Mouse (Mus musculus): ENCODE results near the gene Mb. TPM values are rescaled to one million over a fixed set of nuclear protein-coding genes. Genes with fewer than 3 reads are reported as not detected.
"Not testable (repeated sequence)": the region's sequence is repeated elsewhere in the genome, so short reads cannot be mapped to it uniquely, and the experiment has no call there.

Gene Mb
- polyA plus RNA-seq, 1 experiment from 2014 or later, result 0.66 TPM

DNA sequence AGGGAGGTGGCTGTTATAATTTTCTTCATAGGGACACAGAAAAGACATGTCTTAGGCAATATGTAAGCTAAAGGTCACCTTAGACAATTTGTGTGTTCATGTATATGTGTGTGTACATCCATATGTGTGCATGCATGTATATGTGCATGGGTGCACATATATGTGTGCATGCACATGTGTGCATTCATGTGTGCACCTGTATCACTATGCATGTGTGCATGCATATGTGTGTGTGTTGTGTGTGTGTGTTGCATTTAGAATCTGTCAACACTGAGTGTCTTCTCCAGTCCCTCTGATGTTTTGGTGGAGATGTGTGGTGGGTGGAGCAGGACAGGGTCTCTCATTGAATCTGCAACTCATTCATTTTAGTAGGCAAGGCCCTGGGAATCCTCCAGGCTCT lies 12.3 kb upstream of the Mb start:
- Histone ChIP-seq H3K4me3 (no peak overlapping the region), H3K36me3 (replicated peaks) (no peaks in the 10 kb centered on the region), H3K4me2 (no peak overlapping the region), H3K4me1 (no peaks in the 10 kb centered on the region), H3K9me3 (no peaks in the 10 kb centered on the region), H3K9ac (no peak overlapping the region), H3K27ac (no peak overlapping the region), H3K27me3 (replicated peaks) (no peaks in the 10 kb centered on the region)
- no peak for ATAC-seq (replicated peaks)

DNA sequence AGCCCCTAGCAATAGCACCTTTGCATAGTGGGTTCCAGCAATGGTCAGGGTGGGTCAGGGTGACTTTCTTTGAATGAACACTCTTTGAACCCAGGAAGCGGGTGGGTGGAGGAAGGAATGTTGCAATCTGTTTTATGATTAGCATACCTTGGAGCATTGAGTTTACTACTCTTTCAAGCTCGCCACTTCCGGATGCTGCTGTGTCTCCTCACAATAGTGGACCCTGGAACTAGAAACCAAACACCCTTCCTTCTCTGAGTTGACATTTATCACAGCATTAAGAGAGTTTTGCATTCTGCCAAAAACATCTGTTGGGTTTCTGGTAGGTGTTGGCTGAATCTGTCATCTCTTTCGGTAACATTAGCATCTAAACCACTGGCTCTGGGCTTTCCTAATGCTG lies 8.9 kb upstream of the Mb start:
- not testable (repeated sequence) for H3K4me3 ChIP-seq; ATAC-seq (replicated peaks); H3K9ac ChIP-seq; H3K4me2 ChIP-seq; H3K36me3 ChIP-seq (replicated peaks); H3K27me3 ChIP-seq (replicated peaks); H3K9me3 ChIP-seq; H3K27ac ChIP-seq
- peaks cover 16% of the 10 kb centered on the region for H3K4me1 ChIP-seq
- 91% methylated on average over 4 of the region's 4 CpGs for WGBS

DNA sequence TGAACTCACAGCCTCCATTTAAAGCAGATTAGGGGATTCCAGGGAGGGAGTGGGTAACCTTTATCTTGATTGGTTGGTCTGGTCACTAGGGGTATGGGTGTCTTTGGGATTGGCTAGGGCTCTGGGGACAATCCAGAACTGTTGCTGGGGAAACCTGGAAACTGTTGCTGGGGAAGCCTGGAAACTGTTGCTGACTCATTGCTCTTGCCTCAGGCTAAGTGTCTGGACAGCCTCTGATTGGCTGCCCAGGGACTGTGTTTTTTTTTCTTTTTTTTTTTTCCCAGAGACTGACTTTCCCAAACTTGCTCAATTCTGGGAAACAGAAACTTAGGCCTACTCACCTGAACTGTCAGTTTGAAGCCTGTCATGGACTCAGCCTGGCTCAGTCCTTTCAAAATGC lies 8.1 kb upstream of the Mb start:
- Histone ChIP-seq H3K27ac (no peak overlapping the region), H3K4me3 (no peak overlapping the region), H3K36me3 (replicated peaks) (no peaks in the 10 kb centered on the region), H3K27me3 (replicated peaks) (no peaks in the 10 kb centered on the region), H3K9me3 (no peaks in the 10 kb centered on the region), H3K9ac (no peak overlapping the region), H3K4me2 (no peak overlapping the region), H3K4me1 (peaks cover 16% of the 10 kb centered on the region)
- ATAC-seq (replicated peaks), result no peak

DNA sequence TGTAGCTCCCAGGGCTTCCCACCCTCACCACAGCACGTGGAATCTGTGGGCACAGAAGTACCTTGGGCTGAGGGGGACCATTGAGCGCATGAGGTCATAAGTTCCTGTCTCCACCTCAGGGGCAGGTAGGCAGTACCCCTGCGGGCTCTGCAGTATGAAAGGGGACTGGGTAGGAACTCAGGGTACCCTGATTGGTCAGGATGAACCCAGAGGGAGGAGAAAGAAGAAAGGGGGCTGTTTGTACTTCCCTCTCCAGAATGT lies 6.3 kb upstream of the Mb start:
- no peak overlapping the region for H3K4me2 ChIP-seq
- H3K27me3 ChIP-seq (replicated peaks), result no peaks in the 10 kb centered on the region
- H3K4me3 ChIP-seq, result no peak overlapping the region
- no peak overlapping the region for H3K27ac ChIP-seq
- no peaks in the 10 kb centered on the region for H3K36me3 ChIP-seq (replicated peaks)
- WGBS, result 71% methylated on average over 3 of the region's 3 CpGs
- H3K9me3 ChIP-seq, result no peaks in the 10 kb centered on the region
- H3K9ac ChIP-seq, result no peak overlapping the region
- peaks cover 16% of the 10 kb centered on the region for H3K4me1 ChIP-seq
- ATAC-seq (replicated peaks), result no peak

DNA sequence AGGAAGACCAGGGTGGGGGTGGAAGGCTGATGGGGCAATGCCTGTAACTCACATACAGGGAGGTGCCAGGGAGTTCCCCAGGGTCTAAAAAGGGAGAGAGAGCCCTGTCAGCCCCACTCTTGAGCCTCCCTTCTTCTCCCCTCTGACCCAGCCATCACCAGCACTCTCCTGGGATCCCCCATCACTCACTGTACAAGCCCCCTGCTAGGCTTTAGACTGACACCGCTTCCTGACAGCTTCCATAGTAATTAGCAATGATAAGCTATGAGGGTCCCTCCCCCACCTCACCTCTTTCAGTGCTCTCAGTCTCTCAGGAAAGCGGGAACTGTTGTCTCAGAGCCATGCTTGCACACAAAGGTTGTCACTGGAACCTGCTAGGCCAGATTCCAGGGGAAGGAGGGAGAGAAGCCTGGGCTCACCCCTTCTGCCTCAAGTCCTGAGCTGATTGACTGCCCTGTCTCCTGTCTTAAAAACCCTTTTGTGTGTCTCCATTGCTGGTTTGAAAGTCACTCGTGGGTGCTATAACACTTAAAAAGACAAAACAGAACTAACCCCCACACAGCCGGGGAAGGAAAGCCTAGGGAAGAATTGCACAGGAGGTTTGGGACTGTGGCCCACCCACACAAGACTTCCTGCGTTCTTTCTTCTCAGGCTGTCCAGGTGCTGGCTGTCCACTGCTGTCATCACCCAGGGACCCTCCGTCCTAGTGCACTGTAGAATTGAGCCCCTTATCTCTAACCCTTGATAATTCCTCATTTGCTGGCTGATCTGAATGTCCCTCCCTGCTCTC lies 5.7 kb upstream of the Mb start:
- Histone ChIP-seq H3K4me3 (no peak overlapping the region), H3K4me1 (peaks cover 16% of the 10 kb centered on the region), H3K9me3 (no peaks in the 10 kb centered on the region), H3K36me3 (replicated peaks) (no peaks in the 10 kb centered on the region), H3K9ac (no peak overlapping the region), H3K27ac (no peak overlapping the region), H3K4me2 (no peak overlapping the region), H3K27me3 (replicated peaks) (no peaks in the 10 kb centered on the region)
- 33% methylated on average over 6 of the region's 6 CpGs for WGBS
- 0 out of 2 replicates have a peak, but pooled peaks have one; percentile 17 for ATAC-seq (replicated peaks)

DNA sequence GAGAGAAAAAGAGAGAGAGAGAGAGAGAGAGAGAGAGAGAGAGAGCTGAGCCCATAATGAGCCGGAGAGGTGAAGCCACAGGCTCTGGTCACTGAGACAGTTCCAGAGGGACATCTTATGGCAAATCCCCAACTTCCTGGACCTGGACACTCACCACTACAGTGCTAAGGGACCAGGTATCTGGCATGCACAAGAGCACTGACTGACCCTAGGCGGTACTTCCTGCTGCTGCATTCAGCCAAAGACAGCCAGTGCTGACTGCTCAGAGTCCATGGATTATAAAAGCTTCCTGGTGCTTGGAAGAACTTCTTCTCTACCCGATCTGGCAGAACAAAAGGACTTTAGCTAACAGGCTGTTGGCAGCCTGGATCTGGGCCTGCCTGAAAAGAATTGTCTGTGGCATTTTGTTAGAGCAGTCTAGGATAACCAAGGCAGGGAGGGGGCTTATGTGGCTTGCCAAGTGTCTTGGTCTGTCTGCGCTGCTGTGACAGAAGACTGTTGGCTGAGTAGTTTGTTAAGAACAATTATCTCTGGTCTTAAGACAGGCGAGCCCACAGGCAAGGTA lies 4.2 kb upstream of the Mb start:
- Histone ChIP-seq H3K36me3 (replicated peaks) (no peaks in the 10 kb centered on the region), H3K4me3 (no peak overlapping the region), H3K27ac (no peak overlapping the region), H3K4me1 (peaks cover 16% of the 10 kb centered on the region), H3K27me3 (replicated peaks) (no peaks in the 10 kb centered on the region), H3K9me3 (no peaks in the 10 kb centered on the region), H3K9ac (no peak overlapping the region), H3K4me2 (no peak overlapping the region)
- WGBS, result 45% methylated on average over 5 of the region's 5 CpGs
- ATAC-seq (replicated peaks), result no peak

DNA sequence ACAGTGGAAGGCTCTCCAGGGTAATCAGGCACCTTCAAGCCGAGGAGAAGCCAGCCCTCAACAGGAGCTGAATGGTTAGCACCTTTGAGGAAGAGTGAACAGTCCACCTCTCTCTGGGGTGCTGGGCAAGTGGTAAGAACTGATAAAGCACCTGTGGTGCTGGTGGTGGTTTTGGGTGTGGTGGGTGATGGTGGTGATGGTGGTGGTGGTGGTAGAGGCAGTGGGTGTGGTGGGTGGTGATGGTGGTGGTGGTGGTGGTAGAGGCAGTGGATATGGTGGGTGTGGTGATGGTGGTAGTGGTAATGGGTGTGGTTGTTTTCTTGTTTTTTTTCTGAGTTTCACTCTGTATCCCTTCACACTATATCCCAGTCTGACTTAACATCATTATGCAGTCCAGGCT lies 2.6 kb upstream of the Mb start:
- no peak overlapping the region for H3K4me3 ChIP-seq
- ATAC-seq (replicated peaks), result no peak
- no peak overlapping the region for H3K4me2 ChIP-seq
- no peaks in the 10 kb centered on the region for H3K27me3 ChIP-seq (replicated peaks)
- H3K9me3 ChIP-seq, result no peaks in the 10 kb centered on the region
- no peak overlapping the region for H3K27ac ChIP-seq
- peaks cover 16% of the 10 kb centered on the region for H3K4me1 ChIP-seq
- H3K36me3 ChIP-seq (replicated peaks), result no peaks in the 10 kb centered on the region
- H3K9ac ChIP-seq, result no peak overlapping the region
- 95% methylated on average over 1 of the region's 1 CpGs for WGBS

DNA sequence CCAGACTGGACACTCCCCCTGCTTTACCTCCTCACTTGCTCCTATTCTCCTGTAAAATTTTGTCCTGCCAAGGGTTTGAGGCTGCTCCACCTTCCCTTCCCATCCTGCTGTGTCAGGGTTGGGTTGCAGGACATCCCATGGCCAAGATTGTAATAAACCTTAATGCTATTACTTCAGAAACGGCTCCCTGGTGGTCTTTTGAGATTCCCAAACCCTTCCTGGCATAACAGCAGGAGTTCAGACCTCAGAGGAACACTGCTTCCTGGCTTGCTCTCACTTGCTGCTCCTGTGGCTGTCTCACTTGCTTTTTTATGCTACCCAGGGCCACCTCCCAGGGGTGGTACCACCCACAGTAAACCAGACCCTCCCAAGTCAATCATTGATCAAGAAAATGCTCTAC lies 1.7 kb upstream of the Mb start:
- no peaks in the 10 kb centered on the region for H3K36me3 ChIP-seq (replicated peaks)
- WGBS, result 44% methylated on average over 1 of the region's 1 CpGs
- H3K4me2 ChIP-seq, result no peak overlapping the region
- no peak overlapping the region for H3K9ac ChIP-seq
- H3K4me3 ChIP-seq, result no peak overlapping the region
- H3K27ac ChIP-seq, result no peak overlapping the region
- H3K27me3 ChIP-seq (replicated peaks), result no peaks in the 10 kb centered on the region
- H3K9me3 ChIP-seq, result no peaks in the 10 kb centered on the region
- ATAC-seq (replicated peaks), result no peak
- H3K4me1 ChIP-seq, result peaks cover 16% of the 10 kb centered on the region

DNA sequence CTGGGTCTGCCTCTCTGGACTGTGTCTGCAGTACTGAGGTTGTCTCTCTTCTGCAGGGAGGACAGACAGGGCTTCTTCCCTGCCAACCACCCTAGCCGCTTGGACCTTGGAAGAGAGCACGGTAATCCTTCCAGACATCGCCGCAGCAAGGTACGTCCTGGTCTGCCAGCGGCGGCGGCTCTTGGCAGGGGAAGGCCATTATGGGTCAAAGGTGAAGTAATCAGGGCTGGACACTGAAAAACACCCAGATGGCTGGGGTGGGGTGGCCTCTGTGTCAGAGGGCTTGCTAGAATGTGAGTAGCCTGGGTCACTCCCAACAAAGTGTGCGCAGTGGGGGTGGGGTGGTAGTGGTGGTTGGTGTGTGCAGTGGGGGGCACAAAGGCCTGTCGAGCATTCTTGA lies 4.9 kb downstream of the Mb start:
- Histone ChIP-seq H3K9ac (no peak overlapping the region), H3K4me3 (no peak overlapping the region), H3K27ac (no peak overlapping the region), H3K4me2 (no peak overlapping the region), H3K4me1 (no peaks in the 10 kb centered on the region), H3K9me3 (no peaks in the 10 kb centered on the region), H3K27me3 (replicated peaks) (no peaks in the 10 kb centered on the region), H3K36me3 (replicated peaks) (no peaks in the 10 kb centered on the region)
- WGBS, result 86% methylated on average over 10 of the region's 10 CpGs
- ATAC-seq (replicated peaks), result no peak

DNA sequence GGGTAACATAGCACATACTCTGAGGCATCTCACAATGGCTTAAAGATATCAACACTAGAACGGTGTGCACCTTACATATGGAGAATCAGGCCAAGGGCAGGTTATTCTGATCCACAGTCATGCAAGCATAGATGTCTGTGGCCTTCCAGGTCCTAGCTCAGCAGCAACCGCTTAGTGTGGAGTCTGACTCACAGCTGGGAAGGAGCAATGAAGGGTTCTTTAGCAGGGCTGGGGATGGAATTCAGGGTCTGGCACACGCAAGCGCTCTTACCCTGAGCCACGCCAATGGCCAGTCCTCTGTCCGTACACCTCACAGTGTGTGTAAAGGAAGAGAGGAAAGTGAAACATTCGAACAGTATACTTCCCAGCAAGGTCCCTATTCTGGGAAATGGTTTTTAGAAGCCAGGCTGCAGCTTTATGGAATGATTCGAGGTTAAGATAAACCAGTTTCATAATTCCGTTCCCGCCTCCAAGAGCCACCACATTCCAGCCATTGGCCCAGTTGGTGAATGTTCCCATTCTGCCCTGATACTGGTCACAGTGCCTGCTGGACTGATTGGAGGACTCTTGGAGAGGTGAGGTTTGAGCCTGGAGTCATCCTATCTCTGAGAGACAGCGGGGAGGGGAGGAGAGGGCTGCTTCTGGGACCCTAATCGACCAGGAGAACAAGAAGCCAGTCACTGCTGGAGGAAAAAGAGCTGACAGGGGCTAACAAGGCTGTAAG lies 5.7 kb downstream of the Mb start, which contains the start of gene Apol6:
Apol6 (plus strand) TSS at position 133 of the 724 bp plus-strand sequence.
- WGBS, result 83% methylated on average over 12 of the region's 12 CpGs
- Histone ChIP-seq H3K9me3 (no peaks in the 10 kb centered on the region), H3K4me1 (no peaks in the 10 kb centered on the region), H3K27me3 (replicated peaks) (no peaks in the 10 kb centered on the region), H3K9ac (no peak within 1 kb of the TSS), H3K4me3 (no peak within 1 kb of the TSS), H3K27ac (no peak within 1 kb of the TSS), H3K4me2 (no peak within 1 kb of the TSS), H3K36me3 (replicated peaks) (no peaks in the 10 kb centered on the region)
- no peak for ATAC-seq (replicated peaks)

DNA sequence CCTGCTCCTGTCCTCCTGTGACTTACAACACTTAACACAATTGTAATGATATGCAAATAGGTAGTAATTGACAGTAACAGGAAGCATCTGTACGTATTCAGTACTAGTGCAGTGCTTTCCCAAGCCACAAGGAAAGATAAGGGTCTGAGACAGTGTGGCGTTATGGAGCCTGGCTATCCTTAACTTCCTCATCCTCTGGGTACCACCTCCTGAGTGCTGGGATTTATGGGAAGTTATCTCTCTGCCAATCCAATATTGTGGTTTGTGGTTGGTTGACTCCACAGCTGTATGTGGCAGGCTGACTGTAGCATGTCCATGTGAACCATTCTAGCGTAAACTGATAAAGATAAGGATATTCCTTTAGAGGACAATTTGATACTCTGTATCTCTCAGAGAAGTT lies 9.7 kb downstream of the Mb start:
- no peak for ATAC-seq (replicated peaks)
- Histone ChIP-seq H3K9ac (no peak overlapping the region), H3K36me3 (replicated peaks) (no peaks in the 10 kb centered on the region), H3K4me2 (no peak overlapping the region), H3K27me3 (replicated peaks) (no peaks in the 10 kb centered on the region), H3K9me3 (no peaks in the 10 kb centered on the region), H3K4me3 (no peak overlapping the region), H3K27ac (no peak overlapping the region), H3K4me1 (peaks cover 14% of the 10 kb centered on the region)
- 76% methylated on average over 3 of the region's 3 CpGs for WGBS

DNA sequence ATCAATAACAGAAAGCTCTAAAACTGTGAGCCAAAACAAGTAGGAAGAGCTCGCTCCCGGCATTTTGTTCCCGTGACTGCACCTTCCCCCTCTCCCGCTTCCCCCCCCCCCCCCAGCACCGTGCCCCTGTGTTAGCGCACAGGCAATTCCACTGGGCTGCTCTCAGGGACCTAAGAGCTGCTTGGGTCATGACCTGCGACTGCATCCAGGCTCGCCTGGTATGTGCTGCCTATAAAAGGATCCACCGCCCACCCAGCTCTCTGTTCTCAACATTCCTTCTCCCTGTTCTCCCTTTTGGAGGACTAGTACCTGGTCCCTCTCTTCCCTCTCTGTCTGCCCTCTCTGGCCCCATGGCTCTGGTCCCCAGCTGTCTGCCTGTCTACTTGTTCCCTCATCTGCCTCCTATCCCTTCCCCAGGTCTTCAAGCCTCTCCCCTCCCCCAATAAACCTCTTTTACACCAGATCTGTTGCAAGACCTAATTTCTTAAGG lies 11.2 kb downstream of the Mb start:
- no peaks in the 10 kb centered on the region for H3K9me3 ChIP-seq
- H3K36me3 ChIP-seq (replicated peaks), result no peaks in the 10 kb centered on the region
- peaks cover 14% of the 10 kb centered on the region for H3K4me1 ChIP-seq
- H3K27ac ChIP-seq, result no peak overlapping the region
- no peak overlapping the region for H3K4me3 ChIP-seq
- 84% methylated on average over 8 of the region's 9 CpGs for WGBS
- H3K27me3 ChIP-seq (replicated peaks), result no peaks in the 10 kb centered on the region
- no peak overlapping the region for H3K9ac ChIP-seq
- no peak for ATAC-seq (replicated peaks)
- H3K4me2 ChIP-seq, result no peak overlapping the region

All from midbrain, embryonic 15.5 days (tissue).